Mouse (Mus musculus) kidney, embryonic 14.5 days (tissue): ENCODE measurements around the gene Cacna1a. TPM values are rescaled to one million over a fixed set of nuclear protein-coding genes. Genes with fewer than 3 reads are reported as not detected.

Source experiments
- ATAC-seq: fragments of 200-750 bp; cut with Nextera tagmentation; 2 replicates; pipeline ENCODE4 v1.8.0; 2017; ENCODE audit warnings: moderate number of reproducible peaks, mild to moderate bottlenecking, moderate TSS enrichment, moderate library complexity; ENCODE audit not compliant: low FRiP score, low TSS enrichment
- H3K27ac ChIP-seq: fragments of 300-500 bp; sonication (generic); 2 replicates; pipeline ENCODE4 v1.5.1; 2014; ENCODE audit warnings: low read depth, mild to moderate bottlenecking, low read length, moderate library complexity, mixed read lengths
- H3K27me3 ChIP-seq: fragments of 300-500 bp; sonication (generic); 2 replicates; pipeline ENCODE4 v1.6.1; 2014; ENCODE audit warnings: mild to moderate bottlenecking, low read length; ENCODE audit not compliant: control insufficient read depth, insufficient read depth
- H3K36me3 ChIP-seq: fragments of 300-500 bp; sonication (generic); 2 replicates; pipeline ENCODE4 v1.6.1; 2014; ENCODE audit warnings: low read length, mixed read lengths; ENCODE audit not compliant: control insufficient read depth, insufficient read depth
- H3K4me1 ChIP-seq: fragments of 300-500 bp; sonication (generic); 2 replicates; pipeline ENCODE4 v1.6.1; 2014; ENCODE audit warnings: low read length, mixed read lengths; ENCODE audit not compliant: control insufficient read depth, insufficient read depth
- H3K4me2 ChIP-seq: fragments of 300-500 bp; sonication (generic); replicated peaks from 2 replicates; pipeline ENCODE4 v1.6.1; 2014; ENCODE audit warnings: low read depth, mild to moderate bottlenecking, low read length
- H3K4me3 ChIP-seq: fragments of 300-500 bp; sonication (generic); 2 replicates; pipeline ENCODE4 v1.5.1; 2014; ENCODE audit warnings: mild to moderate bottlenecking, low read length
- H3K9ac ChIP-seq: fragments of 300-500 bp; sonication (generic); 2 replicates; pipeline ENCODE4 v1.6.1; 2014; ENCODE audit warnings: low read depth, mild to moderate bottlenecking, low read length, moderate library complexity
- H3K9me3 ChIP-seq: fragments of 300-500 bp; sonication (generic); 2 replicates; pipeline ENCODE4 v1.6.1; 2016; ENCODE audit warnings: low read length; ENCODE audit not compliant: control insufficient read depth
- WGBS: fragments of 180-500 bp; shearing (Covaris S2); extraction: QIAGEN DNeasy Blood & Tissue Kit; methylation state at CpG from one replicate; pipeline ENCODE4 v1.1.7; 2014; 5-methylcytosine and 5-hydroxymethylcytosine counted together
- polyA plus RNA-seq: library from polyadenylated mRNA; unstranded; fragments of >200 nt; fragmentation: Nextera tagmentation; extraction: Ambion mirVana; gene quantifications from 2 replicates; pipeline ENCODE4 v1.2.1, GENCODE M21; 2014

Gene Cacna1a
- polyA plus RNA-seq, 1 experiment from 2014 or later: 4.4 TPM

DNA sequence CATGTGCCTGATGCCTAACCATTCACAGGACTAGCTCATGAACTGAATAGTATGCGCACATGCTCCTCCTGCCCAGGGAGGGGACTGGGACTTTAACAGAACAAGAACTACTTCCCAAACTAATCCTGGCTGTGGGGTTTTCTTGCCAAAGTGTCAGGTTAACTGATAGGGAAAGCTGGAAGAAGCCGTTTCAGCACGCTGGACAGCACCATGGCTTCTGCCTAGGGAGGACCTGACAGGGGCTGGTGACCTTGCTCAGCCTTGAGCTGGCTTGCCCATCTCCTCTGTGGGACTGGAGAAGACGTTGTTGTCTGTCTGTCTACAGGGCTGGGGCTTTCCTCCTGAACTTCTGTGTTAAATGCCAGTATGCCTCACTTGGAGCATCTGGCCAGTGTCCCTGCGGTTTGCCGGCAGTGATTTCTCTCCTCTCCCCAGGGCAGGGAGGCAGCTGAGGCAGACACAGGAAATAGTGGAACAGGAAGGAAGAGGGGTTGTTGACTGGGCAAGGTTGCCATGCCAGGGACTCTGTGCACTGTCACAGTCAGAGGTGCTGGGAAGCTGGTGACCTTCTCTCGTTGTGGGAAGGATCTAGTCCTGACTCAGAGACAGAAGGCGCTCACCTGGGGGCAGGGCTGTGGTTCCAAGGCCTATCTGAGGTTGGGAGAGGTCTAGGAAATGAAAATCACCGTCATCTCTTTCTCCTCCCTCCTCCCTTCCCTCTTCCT, 83.2 kb downstream of the Cacna1a start:
- Histone ChIP-seq H3K36me3 (no peaks in the 10 kb centered on the region), H3K9me3 (no peaks in the 10 kb centered on the region), H3K27me3 (no peaks in the 10 kb centered on the region), H3K27ac (no peak overlapping the region), H3K4me3 (no peak overlapping the region), H3K4me1 (no peaks in the 10 kb centered on the region), H3K4me2 (no peak overlapping the region), H3K9ac (no peak overlapping the region)
- 0 out of 2 replicates have a peak, but pooled peaks have one; percentile 46 for ATAC-seq
- WGBS: 45% methylated on average over 9 of the region's 9 CpGs

DNA sequence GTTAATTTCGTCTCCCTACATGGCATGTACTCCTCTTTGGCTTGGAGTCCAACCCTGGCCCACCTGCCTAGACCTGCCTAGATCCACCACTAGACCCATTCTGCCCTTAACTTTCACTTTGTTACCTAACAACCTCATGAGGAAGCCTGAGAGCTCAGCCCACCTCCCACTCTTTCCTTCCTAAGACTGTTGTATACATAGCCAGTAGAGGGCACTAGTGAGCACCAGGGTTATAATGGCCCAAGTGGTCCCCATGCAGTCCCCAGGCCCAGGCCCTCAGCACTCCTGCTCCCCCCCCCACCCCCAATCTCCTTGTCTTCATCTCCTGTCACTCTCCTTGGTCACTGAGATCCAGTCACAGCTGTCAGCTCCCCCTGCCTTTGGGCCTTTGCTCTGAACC, 86.2 kb downstream of the Cacna1a start:
- Histone ChIP-seq H3K27me3 (no peaks in the 10 kb centered on the region), H3K36me3 (no peaks in the 10 kb centered on the region), H3K4me2 (no peak overlapping the region), H3K9ac (no peak overlapping the region), H3K27ac (no peak overlapping the region), H3K4me1 (no peaks in the 10 kb centered on the region), H3K9me3 (no peaks in the 10 kb centered on the region), H3K4me3 (no peak overlapping the region)
- 90% methylated on average over 1 of the region's 1 CpGs for WGBS
- no peak for ATAC-seq

DNA sequence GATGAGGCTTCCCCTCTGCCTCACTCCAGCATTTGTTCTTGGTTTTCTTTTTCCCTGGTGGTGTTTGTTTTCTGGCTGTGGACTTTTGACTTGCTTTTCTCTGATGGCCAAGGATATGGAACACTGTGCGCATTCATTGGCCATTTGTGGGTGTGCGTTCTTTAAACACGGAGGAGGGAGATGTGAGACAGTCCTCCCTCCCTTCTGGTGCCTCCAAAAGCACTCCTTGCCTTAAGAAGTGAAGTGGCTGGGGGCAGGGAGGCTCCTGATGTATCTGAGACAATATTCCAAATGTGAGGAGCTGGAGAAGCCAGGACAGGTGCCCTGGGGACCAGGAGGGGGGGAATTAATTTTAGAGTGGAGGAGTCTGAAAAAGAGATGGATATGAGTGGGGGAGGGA, 89.1 kb downstream of the Cacna1a start:
- Histone ChIP-seq H3K27ac (no peak overlapping the region), H3K4me1 (no peaks in the 10 kb centered on the region), H3K36me3 (no peaks in the 10 kb centered on the region), H3K4me3 (no peak overlapping the region), H3K27me3 (no peaks in the 10 kb centered on the region), H3K9ac (no peak overlapping the region), H3K4me2 (no peak overlapping the region), H3K9me3 (no peaks in the 10 kb centered on the region; the same call in 1 of the 2 replicates)
- WGBS: 83% methylated on average over 3 of the region's 3 CpGs
- ATAC-seq: no peak

DNA sequence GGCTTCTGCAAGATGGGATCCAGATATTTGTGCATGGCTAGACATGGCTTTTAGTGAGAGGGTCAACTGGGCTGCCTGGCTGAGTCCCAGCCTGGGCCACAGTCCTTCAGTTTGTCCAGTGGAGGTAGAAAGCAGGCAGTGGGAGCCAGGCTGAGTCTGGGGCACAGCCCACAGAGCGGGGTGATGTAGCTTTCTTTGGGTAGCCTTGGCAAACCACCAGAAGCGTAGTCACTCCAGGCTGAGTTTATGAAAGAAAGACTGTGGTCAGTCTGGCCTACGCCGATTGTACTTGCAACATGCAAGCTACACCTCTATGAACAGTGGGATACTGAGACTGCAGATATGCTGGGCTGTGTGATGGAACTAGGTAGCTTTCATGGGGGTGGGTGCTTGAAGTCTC, 94.8 kb downstream of the Cacna1a start:
- no peak overlapping the region for H3K4me3 ChIP-seq
- no peaks in the 10 kb centered on the region for H3K27me3 ChIP-seq
- H3K4me2 ChIP-seq: no peak overlapping the region
- ATAC-seq: no peak
- 95% methylated on average over 4 of the region's 4 CpGs for WGBS
- no peak overlapping the region for H3K9ac ChIP-seq
- H3K4me1 ChIP-seq: no peaks in the 10 kb centered on the region
- H3K9me3 ChIP-seq: no peaks in the 10 kb centered on the region; the same call in 1 of the 2 replicates
- H3K36me3 ChIP-seq: no peaks in the 10 kb centered on the region
- H3K27ac ChIP-seq: no peak overlapping the region

DNA sequence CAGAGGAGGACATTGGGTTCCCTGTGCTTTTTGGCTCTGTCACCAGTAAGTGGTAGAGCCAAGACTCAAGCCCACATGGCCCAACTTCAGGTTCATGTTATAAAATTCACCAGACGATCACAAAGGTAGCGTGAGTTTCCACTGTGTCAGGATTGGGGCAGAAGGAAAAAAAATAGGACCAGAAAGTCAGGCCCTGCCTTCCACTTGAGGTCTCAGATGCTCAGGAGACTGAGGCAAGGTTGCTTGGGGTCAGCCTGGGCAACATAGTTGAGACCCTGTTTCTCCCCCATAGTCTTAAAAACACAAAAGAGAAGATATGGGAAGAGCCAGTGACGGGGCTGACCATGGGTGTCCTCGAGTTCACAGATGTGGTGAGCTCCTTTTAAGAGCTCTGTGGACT, 97.1 kb downstream of the Cacna1a start:
- H3K36me3 ChIP-seq: no peaks in the 10 kb centered on the region
- ATAC-seq: no peak
- no peaks in the 10 kb centered on the region; the same call in 1 of the 2 replicates for H3K9me3 ChIP-seq
- H3K4me1 ChIP-seq: no peaks in the 10 kb centered on the region
- no peak overlapping the region for H3K27ac ChIP-seq
- H3K27me3 ChIP-seq: no peaks in the 10 kb centered on the region
- H3K9ac ChIP-seq: no peak overlapping the region
- H3K4me2 ChIP-seq: no peak overlapping the region
- 79% methylated on average over 4 of the region's 4 CpGs for WGBS
- H3K4me3 ChIP-seq: no peak overlapping the region

DNA sequence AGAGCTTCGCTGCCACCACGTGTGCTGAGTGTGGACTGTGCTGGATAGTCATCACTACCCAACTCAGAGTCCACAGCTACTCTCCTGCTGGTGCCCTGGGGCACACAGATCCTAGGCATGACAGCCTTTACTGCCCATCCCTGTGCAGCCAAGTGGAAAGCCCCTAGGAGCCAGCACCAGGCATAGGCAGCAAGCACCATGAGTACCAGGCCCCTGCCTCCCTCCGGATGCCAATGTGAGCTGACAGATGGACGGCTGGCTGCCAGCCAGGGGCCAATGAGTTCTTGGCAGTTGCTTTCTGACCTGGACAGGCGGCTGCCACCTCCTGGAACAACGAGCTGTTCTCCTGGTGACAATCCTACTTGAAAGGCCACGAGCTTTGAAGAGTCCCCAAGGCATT, 97.6 kb downstream of the Cacna1a start:
- Histone ChIP-seq H3K4me1 (no peaks in the 10 kb centered on the region), H3K27ac (no peak overlapping the region), H3K36me3 (no peaks in the 10 kb centered on the region), H3K4me2 (no peak overlapping the region), H3K27me3 (no peaks in the 10 kb centered on the region), H3K9ac (no peak overlapping the region), H3K9me3 (no peaks in the 10 kb centered on the region; the same call in 1 of the 2 replicates), H3K4me3 (no peak overlapping the region)
- WGBS: 69% methylated on average over 7 of the region's 7 CpGs
- no peak for ATAC-seq

DNA sequence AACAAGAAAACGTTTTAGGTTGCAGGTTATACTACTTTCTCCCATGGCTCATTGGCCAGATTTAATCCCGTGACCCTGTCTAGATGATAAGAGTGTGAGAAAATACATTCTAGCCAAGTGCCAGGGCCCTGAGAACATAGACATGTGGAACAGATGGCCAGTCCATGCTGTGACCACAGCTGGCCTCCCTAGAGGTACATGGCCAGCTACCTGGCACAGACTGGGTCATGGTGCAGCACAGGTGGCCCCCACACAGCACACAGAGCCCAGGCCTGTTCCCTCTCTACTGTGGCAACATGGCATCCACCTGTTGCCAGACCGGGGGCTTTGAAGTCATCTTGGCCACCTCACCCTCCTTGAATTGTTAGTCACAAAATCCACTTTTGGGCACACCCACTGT, 101.0 kb downstream of the Cacna1a start:
- no peak overlapping the region for H3K27ac ChIP-seq
- no peaks in the 10 kb centered on the region for H3K36me3 ChIP-seq
- no peak overlapping the region for H3K9ac ChIP-seq
- H3K9me3 ChIP-seq: no peaks in the 10 kb centered on the region
- no peaks in the 10 kb centered on the region for H3K4me1 ChIP-seq
- no peak overlapping the region for H3K4me3 ChIP-seq
- no peak overlapping the region for H3K4me2 ChIP-seq
- no peak for ATAC-seq
- H3K27me3 ChIP-seq: no peaks in the 10 kb centered on the region
- WGBS: 80% methylated on average over 3 of the region's 3 CpGs

DNA sequence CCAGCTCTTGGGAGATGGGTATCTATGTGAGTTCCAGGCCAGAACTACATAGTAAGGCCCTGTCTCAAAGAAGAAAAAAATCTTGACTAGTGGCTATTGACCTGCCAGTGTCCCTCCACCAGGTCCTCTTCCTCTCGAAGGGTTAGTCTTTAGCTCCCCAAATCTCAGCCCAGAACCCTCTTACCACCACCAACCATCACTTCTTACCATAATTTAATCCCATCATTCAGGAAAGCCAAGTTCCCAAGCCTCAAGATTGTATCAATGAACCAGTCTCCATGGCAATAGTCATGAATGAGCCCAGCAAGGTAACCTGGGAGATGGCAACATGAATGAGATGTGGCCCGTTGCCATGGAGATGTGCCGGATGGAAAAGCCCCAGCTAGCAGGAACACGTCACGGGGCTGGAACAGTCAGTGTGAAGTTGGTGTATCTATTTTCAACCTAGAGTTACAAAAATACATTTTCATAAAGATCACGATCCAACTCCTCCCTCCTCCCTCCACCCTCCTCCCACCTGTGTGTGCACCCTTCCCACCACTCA, 106.4 kb downstream of the Cacna1a start:
- Histone ChIP-seq H3K4me1 (no peaks in the 10 kb centered on the region), H3K9ac (no peak overlapping the region), H3K27me3 (no peaks in the 10 kb centered on the region), H3K4me2 (no peak overlapping the region), H3K9me3 (no peaks in the 10 kb centered on the region), H3K36me3 (no peaks in the 10 kb centered on the region), H3K4me3 (no peak overlapping the region), H3K27ac (no peak overlapping the region)
- ATAC-seq: no peak
- WGBS: 84% methylated on average over 6 of the region's 6 CpGs

DNA sequence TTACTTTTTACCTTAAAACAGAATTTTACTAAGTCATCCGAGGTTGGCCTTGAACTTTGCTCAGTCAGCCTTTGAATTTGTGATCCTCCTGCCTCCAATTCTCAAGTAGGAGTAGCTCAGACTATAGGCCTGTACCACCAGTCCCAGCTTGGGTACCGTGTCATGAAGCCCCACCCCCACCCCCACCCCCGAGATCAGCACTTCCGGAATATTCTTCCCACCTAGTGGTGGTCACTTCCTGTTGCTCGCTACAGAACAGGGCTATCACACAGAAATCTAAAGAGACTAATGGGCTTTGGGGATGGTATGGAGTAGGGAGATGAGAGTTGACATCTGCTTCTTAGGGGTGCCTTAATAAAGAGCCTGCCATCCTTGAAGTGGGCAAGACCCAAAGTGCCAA, 112.9 kb downstream of the Cacna1a start:
- no peak overlapping the region for H3K4me2 ChIP-seq
- no peak for ATAC-seq
- WGBS: 69% methylated on average over 5 of the region's 5 CpGs

More for the DNA sequence above, 112.9 kb downstream of the Cacna1a start:
- no peak overlapping the region for H3K27ac ChIP-seq
- no peaks in the 10 kb centered on the region for H3K36me3 ChIP-seq
- no peaks in the 10 kb centered on the region for H3K27me3 ChIP-seq
- H3K4me1 ChIP-seq: no peaks in the 10 kb centered on the region
- H3K9me3 ChIP-seq: no peaks in the 10 kb centered on the region
- no peak overlapping the region for H3K9ac ChIP-seq
- H3K4me3 ChIP-seq: no peak overlapping the region
